Mouse (Mus musculus): Measurements from ENCODE around the gene Bpifa5. TPM values are rescaled to one million over a fixed set of nuclear protein-coding genes. Genes with fewer than 3 reads are reported as not detected.

Bpifa5 gene
- polyA plus RNA-seq, 1 experiment from 2014 or later = not detected

- Histone ChIP-seq H3K27me3 (no peaks in the 10 kb centered on the region), H3K4me1 (no peaks in the 10 kb centered on the region), H3K9me3 (no peaks in the 10 kb centered on the region), H3K36me3 (no peaks in the 10 kb centered on the region), H3K27ac (replicated peaks) (no peak overlapping the region), H3K4me2 (replicated peaks) (no peak overlapping the region), H3K9ac (replicated peaks) (no peak overlapping the region), H3K4me3 (no peak overlapping the region)
- peak; percentile 74; the same call in 1 of the 2 replicates for ATAC-seq (replicated peaks)
- 33% methylated on average over 1 of the region's 1 CpGs for WGBS
Observed at GRCm38 (mm10) chr2:154211121-154211520, 48.7 kb downstream of the Bpifa5 start.

GRCm38 (mm10) chr2:154211881-154212280 is 49.5 kb downstream of the Bpifa5 start:
- Histone ChIP-seq H3K4me3 (no peak overlapping the region), H3K27ac (replicated peaks) (no peak overlapping the region), H3K4me1 (no peaks in the 10 kb centered on the region), H3K27me3 (no peaks in the 10 kb centered on the region), H3K9me3 (no peaks in the 10 kb centered on the region), H3K36me3 (no peaks in the 10 kb centered on the region), H3K4me2 (replicated peaks) (no peak overlapping the region), H3K9ac (replicated peaks) (no peak overlapping the region)
- WGBS = 89% methylated on average over 4 of the region's 4 CpGs
- ATAC-seq (replicated peaks) = no peak

GRCm38 (mm10) chr2:154215191-154215590 is 52.8 kb downstream of the Bpifa5 start:
- Histone ChIP-seq H3K27me3 (no peaks in the 10 kb centered on the region), H3K4me1 (no peaks in the 10 kb centered on the region), H3K9me3 (no peaks in the 10 kb centered on the region), H3K36me3 (no peaks in the 10 kb centered on the region), H3K9ac (replicated peaks) (no peak overlapping the region), H3K4me3 (no peak overlapping the region), H3K27ac (replicated peaks) (no peak overlapping the region), H3K4me2 (replicated peaks) (no peak overlapping the region)
- 0 out of 2 replicates have a peak, but pooled peaks have one; percentile 11 for ATAC-seq (replicated peaks)
- WGBS = 12% methylated on average over 5 of the region's 5 CpGs

Other genes with a start within 250 kb of the Bpifa5 start
- gene Bpifb3, start 244.4 kb upstream of the Bpifa5 start, polyA plus RNA-seq (2015; fragmentation: Nextera tagmentation; extraction: Ambion mirVana) = not detected in 2 replicates
- gene Bpifb4, start 224.4 kb upstream of the Bpifa5 start, polyA plus RNA-seq (2015; fragmentation: Nextera tagmentation; extraction: Ambion mirVana) = not detected in 2 replicates
- gene Bpifa6, start 187.7 kb upstream of the Bpifa5 start, polyA plus RNA-seq (2015; fragmentation: Nextera tagmentation; extraction: Ambion mirVana) = not detected in 2 replicates
- not detected in 2 replicates for gene Bpifa2, start 154.3 kb upstream of the Bpifa5 start, polyA plus RNA-seq (2015; fragmentation: Nextera tagmentation; extraction: Ambion mirVana)
- not detected in 2 replicates for gene Bpifa3, start 32.3 kb upstream of the Bpifa5 start, polyA plus RNA-seq (2015; fragmentation: Nextera tagmentation; extraction: Ambion mirVana)
- not detected in 2 replicates for gene Bpifa1, start 19.7 kb upstream of the Bpifa5 start, polyA plus RNA-seq (2015; fragmentation: Nextera tagmentation; extraction: Ambion mirVana)
- 0.31 and 0.33 TPM in 2 replicates for gene Bpifb1, start 28.2 kb downstream of the Bpifa5 start, polyA plus RNA-seq (2015; fragmentation: Nextera tagmentation; extraction: Ambion mirVana)
- 0.43 TPM in 1 of 2 replicates, not detected in the other for gene Bpifb5, start 61.1 kb downstream of the Bpifa5 start, polyA plus RNA-seq (2015; fragmentation: Nextera tagmentation; extraction: Ambion mirVana)
- gene Bpifb9a, start 95.2 kb downstream of the Bpifa5 start, polyA plus RNA-seq (2015; fragmentation: Nextera tagmentation; extraction: Ambion mirVana) = not detected in 2 replicates
- not detected in 2 replicates for gene Bpifb9b, start 144.6 kb downstream of the Bpifa5 start, polyA plus RNA-seq (2015; fragmentation: Nextera tagmentation; extraction: Ambion mirVana)
- gene Cdk5rap1, start 210.4 kb downstream of the Bpifa5 start, polyA plus RNA-seq (2015; fragmentation: Nextera tagmentation; extraction: Ambion mirVana) = 15.3 and 18.2 TPM in 2 replicates
- gene Snta1, start 245.5 kb downstream of the Bpifa5 start, polyA plus RNA-seq (2015; fragmentation: Nextera tagmentation; extraction: Ambion mirVana) = 9.2 and 11.1 TPM in 2 replicates